In the genomic region with DNA sequence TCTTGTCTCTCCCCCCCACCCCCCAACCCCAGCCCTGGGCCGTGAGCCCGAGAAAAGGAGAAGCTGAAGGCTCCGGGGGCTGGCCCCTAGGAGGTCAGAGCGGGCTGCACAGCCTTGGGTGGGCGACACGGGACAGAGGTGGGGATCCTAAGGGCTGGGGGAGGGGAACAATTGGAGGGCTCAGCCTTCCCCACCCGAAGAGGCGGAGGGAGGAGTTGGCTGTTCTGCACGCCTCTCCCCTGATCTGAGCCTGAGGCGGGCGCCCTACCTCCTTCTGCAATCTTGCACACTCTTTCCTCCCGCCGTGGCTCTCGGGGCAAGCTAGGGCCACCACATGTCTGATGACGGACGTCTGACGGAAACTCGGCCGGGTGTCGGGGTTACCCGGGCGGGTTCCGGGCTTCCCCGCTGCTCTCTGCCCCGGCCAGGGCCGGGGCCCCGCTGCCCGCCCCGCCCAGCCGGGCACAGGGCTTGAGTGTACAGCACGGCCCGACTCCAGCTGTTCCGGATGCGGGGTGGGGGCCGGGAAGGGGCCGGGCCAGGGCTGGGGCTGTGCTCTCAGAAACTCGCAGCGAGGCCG, we compare ENCODE assay signal across 9 mouse cellular contexts. TPM values are rescaled to one million over a fixed set of nuclear protein-coding genes. Genes with fewer than 3 reads are reported as not detected.
DNase-seq lines count a peak whose midpoint lies in the region; ATAC-seq lines count a peak whose summit lies in the region.
"Had no signal": no experiment of that assay in that cellular context is flagged by ENCODE, and none has a peak within 500 bp of the region (broad histone marks: within the 10 kb centered on the region; RNA-seq: fewer than 3 reads in every experiment).

No protein-coding gene starts in this region.

- WGBS in embryonic facial prominence, embryonic 13.5 days = under 1% methylated on average over 39 of the region's 39 CpGs
- WGBS in neural tube, embryonic 11.5 days = 0% methylated on average over 38 of the region's 39 CpGs

- intact Hi-C loops in heart, postnatal 10 days (cut with DNase I) = loop anchor here (5.0 kb wide), 1 partner anchor 66 kb away; no protein-coding TSS in a partner anchor

- peak; percentile 21 for DNase-seq in kidney, adult 18-20 months
- no peak for DNase-seq in kidney, adult 11 months
- DNase-seq in heart, postnatal 10 days = peak; percentile 43 to 47
- DNase-seq in liver (peak; percentile 33), adipocyte (ENCODE audit: low spot score) (no peak)
- DNase-seq in neural tube, embryonic 11.5 days (ENCODE audit: low spot score) = peak; percentile 69

- peak overlapping the region; percentile 37 for H3K4me3 ChIP-seq in embryonic facial prominence, embryonic 13.5 days
- peak overlapping the region; percentile 44 for H3K4me3 ChIP-seq in neural tube, embryonic 11.5 days (ENCODE audit: low read depth, low read length)

- H3K9me3 ChIP-seq in embryonic facial prominence, embryonic 13.5 days = no peaks in the 10 kb centered on the region
- no peaks in the 10 kb centered on the region for H3K9me3 ChIP-seq in neural tube, embryonic 11.5 days (ENCODE audit: control insufficient read depth, low read length)

- no peak overlapping the region for H3K27ac ChIP-seq in embryonic facial prominence, embryonic 13.5 days
- H3K27ac ChIP-seq in neural tube, embryonic 11.5 days (ENCODE audit: low read depth, low read length) = peak overlapping the region; percentile 85; the same call in 1 of the 2 replicates

- H3K9ac ChIP-seq in embryonic facial prominence, embryonic 13.5 days = peak overlapping the region; percentile 12; the same call in 1 of the 2 replicates
- peak overlapping the region; percentile 39 for H3K9ac ChIP-seq in neural tube, embryonic 11.5 days (ENCODE audit: low read length)

- H3K4me1 ChIP-seq in embryonic facial prominence, embryonic 13.5 days = peaks cover 31% of the 10 kb centered on the region
- H3K4me1 ChIP-seq in neural tube, embryonic 11.5 days (ENCODE audit: control insufficient read depth, insufficient read depth, low read length) = peaks cover 9% of the 10 kb centered on the region

- H3K27me3 ChIP-seq in embryonic facial prominence, embryonic 13.5 days = peaks cover 99% of the 10 kb centered on the region
- H3K27me3 ChIP-seq in neural tube, embryonic 11.5 days (ENCODE audit: control insufficient read depth, insufficient read depth, low read length) = peaks cover 98% of the 10 kb centered on the region

- 0 out of 2 replicates have a peak, but pooled peaks have one; percentile 45 for ATAC-seq in embryonic facial prominence, embryonic 13.5 days (ENCODE audit: insufficient number of reproducible peaks, insufficient read depth, low FRiP score, low TSS enrichment, low read depth)
- peak; percentile 56 for ATAC-seq in neural tube, embryonic 11.5 days (ENCODE audit: insufficient read depth, low FRiP score, low TSS enrichment)
- no peak for ATAC-seq in erythroblast, adult 5-6 weeks (replicated peaks; ENCODE audit: low FRiP score, poor library complexity, severe bottlenecking)

- peak overlapping the region; percentile 61 for H3K4me2 ChIP-seq in embryonic facial prominence, embryonic 13.5 days
- peak overlapping the region; percentile 39 for H3K4me2 ChIP-seq in neural tube, embryonic 11.5 days (ENCODE audit: low read depth)

- no peaks in the 10 kb centered on the region for H3K36me3 ChIP-seq in embryonic facial prominence, embryonic 13.5 days
- H3K36me3 ChIP-seq in neural tube, embryonic 11.5 days (ENCODE audit: control insufficient read depth, insufficient read depth, low read length) = no peaks in the 10 kb centered on the region

RNA-seq across cellular contexts. Expression of a gene that starts 0.8 kb away (rescaled TPM):
- 0.17 and 0.27 TPM in 2 replicates for polyA plus RNA-seq in embryonic facial prominence, embryonic 13.5 days (2015; fragmentation: Nextera tagmentation; extraction: Ambion mirVana)
- not detected for total RNA-seq in heart, postnatal 10 days (2021)
- 7.7 TPM in 2 replicates for polyA plus RNA-seq in neural tube, embryonic 11.5 days (2014; fragmentation: Nextera tagmentation; extraction: Ambion mirVana)
- total RNA-seq in erythroblast, adult 5-6 weeks (2015; ENCODE audit: low replicate concordance) = not detected in 2 replicates
- not detected in 2 replicates for total RNA-seq in erythroblast, adult 5-6 weeks (2017; ENCODE audit: low replicate concordance)
- polyA plus RNA-seq: liver, adult 2 months had no signal

Comparison
In these comparisons a context has a peak if more than half of its experiments do, and no peak if none do; other contexts are left out.
1. DNase-seq: peak in kidney, adult 18-20 months (single experiment), heart, postnatal 10 days (2 of 2), liver (single experiment) and neural tube, embryonic 11.5 days (single experiment); none in kidney, adult 11 months (single experiment) and adipocyte (single experiment).